Comparison of ENCODE assay signal across 17 mouse cellular contexts in genomic region chr7:12954896-12955295, GRCm38 (mm10). TPM values are rescaled to one million over a fixed set of nuclear protein-coding genes. Genes with fewer than 3 reads are reported as not detected.
A peak's percentile ranks its signal among the peaks of the same experiment; 100 is the strongest.
DNase-seq lines count a peak whose midpoint lies in the region; ATAC-seq and TF ChIP-seq lines count a peak whose summit lies in the region.
"Had no signal": no experiment of that assay in that cellular context is flagged by ENCODE, and none has a peak within 500 bp of the region (broad histone marks: within the 10 kb centered on the region; RNA-seq: fewer than 3 reads in every experiment).

No protein-coding gene starts in this region.

- no peaks in the 10 kb centered on the region; the same call in 1 of the 2 replicates for H3K4me1 ChIP-seq in intestine, postnatal 0 days (replicated peaks; ENCODE audit: control insufficient read depth, insufficient read depth, low read length)
- H3K4me1 ChIP-seq in intestine, embryonic 16.5 days (ENCODE audit: control insufficient read depth, insufficient read depth, low read length): peaks cover 6% of the 10 kb centered on the region
- peaks cover under 1% of the 10 kb centered on the region; the same call in 1 of the 2 replicates for H3K4me1 ChIP-seq in stomach, postnatal 0 days (replicated peaks; ENCODE audit: control insufficient read depth, insufficient read depth)

- WGBS in intestine, postnatal 0 days: 42% methylated on average over 3 of the region's 3 CpGs
- WGBS in intestine, embryonic 16.5 days: 46% methylated on average over 3 of the region's 3 CpGs
- 39% methylated on average over 3 of the region's 3 CpGs for WGBS in stomach, postnatal 0 days

- no peak overlapping the region for H3K4me2 ChIP-seq in intestine, postnatal 0 days (replicated peaks; ENCODE audit: low read depth)
- no peak overlapping the region for H3K4me2 ChIP-seq in intestine, embryonic 16.5 days (ENCODE audit: low read depth, low read length)
- H3K4me2 ChIP-seq in stomach, postnatal 0 days (replicated peaks; ENCODE audit: low read depth): no peak overlapping the region
- H3K4me2 ChIP-seq: hindbrain, embryonic 12.5 days had no signal

- no peak overlapping the region for H3K4me3 ChIP-seq in intestine, postnatal 0 days (ENCODE audit: low read depth, low read length)
- H3K4me3 ChIP-seq in intestine, embryonic 16.5 days (ENCODE audit: low read length): no peak overlapping the region
- no peak overlapping the region for H3K4me3 ChIP-seq in stomach, postnatal 0 days (ENCODE audit: low read depth, low read length)
- H3K4me3 ChIP-seq: heart, embryonic 10.5 days; hindbrain, embryonic 12.5 days had no signal

- no peaks in the 10 kb centered on the region for H3K9me3 ChIP-seq in intestine, postnatal 0 days (ENCODE audit: control insufficient read depth)
- H3K9me3 ChIP-seq in intestine, embryonic 16.5 days (ENCODE audit: control insufficient read depth, low read length): no peaks in the 10 kb centered on the region
- no peaks in the 10 kb centered on the region for H3K9me3 ChIP-seq in stomach, postnatal 0 days (ENCODE audit: control insufficient read depth, low read length)
- H3K9me3 ChIP-seq: heart, embryonic 10.5 days; hindbrain, embryonic 12.5 days had no signal

- H3K9ac ChIP-seq in intestine, postnatal 0 days (ENCODE audit: low read depth, low read length): no peak overlapping the region
- H3K9ac ChIP-seq in intestine, embryonic 16.5 days (ENCODE audit: low read depth, low read length): no peak overlapping the region
- H3K9ac ChIP-seq in stomach, postnatal 0 days (ENCODE audit: low read length): no peak overlapping the region
- H3K9ac ChIP-seq: hindbrain, embryonic 12.5 days had no signal

- no peaks in the 10 kb centered on the region for H3K36me3 ChIP-seq in intestine, postnatal 0 days (ENCODE audit: control insufficient read depth, insufficient read depth)
- H3K36me3 ChIP-seq in intestine, embryonic 16.5 days (ENCODE audit: control insufficient read depth, insufficient read depth, low read length): no peaks in the 10 kb centered on the region
- H3K36me3 ChIP-seq in stomach, postnatal 0 days (ENCODE audit: control insufficient read depth, insufficient read depth, low read length): no peaks in the 10 kb centered on the region
- H3K36me3 ChIP-seq: heart, embryonic 10.5 days; hindbrain, embryonic 12.5 days had no signal

- no peak for ATAC-seq in intestine, postnatal 0 days
- ATAC-seq in intestine, embryonic 16.5 days: no peak
- no peak for ATAC-seq in stomach, postnatal 0 days (ENCODE audit: low FRiP score, low TSS enrichment)
- ATAC-seq in erythroid progenitor cell, adult 5-6 weeks (replicated peaks; ENCODE audit: low FRiP score, poor library complexity, severe bottlenecking): no peak
- ATAC-seq: midbrain, embryonic 16.5 days had no signal

- H3K27ac ChIP-seq in intestine, postnatal 0 days (ENCODE audit: low read depth, low read length): no peak overlapping the region
- no peak overlapping the region for H3K27ac ChIP-seq in intestine, embryonic 16.5 days (ENCODE audit: low read length)
- H3K27ac ChIP-seq in stomach, postnatal 0 days (replicated peaks): no peak overlapping the region
- H3K27ac ChIP-seq: heart, embryonic 10.5 days; hindbrain, embryonic 12.5 days had no signal

- no peaks in the 10 kb centered on the region for H3K27me3 ChIP-seq in intestine, postnatal 0 days (replicated peaks; ENCODE audit: control insufficient read depth, insufficient read depth, low read length)
- H3K27me3 ChIP-seq in intestine, embryonic 16.5 days (replicated peaks; ENCODE audit: control insufficient read depth, insufficient read depth, low read length): no peaks in the 10 kb centered on the region
- no peaks in the 10 kb centered on the region for H3K27me3 ChIP-seq in stomach, postnatal 0 days (ENCODE audit: control insufficient read depth, insufficient read depth, low read length)
- H3K27me3 ChIP-seq: hindbrain, embryonic 12.5 days had no signal

- TF ChIP-seq CTCF in intestine, postnatal 0 days (IDR thresholded peaks at IDR 0.05; ENCODE audit: low read depth): peak; percentile 58
- peak; percentile 47 for TF ChIP-seq CTCF in stomach, postnatal 0 days (IDR thresholded peaks at IDR 0.05; ENCODE audit: low read depth)

- peak; percentile 27 for DNase-seq in thymus, postnatal 0 days (ENCODE audit: low spot score)
- DNase-seq in thymus, postnatal 14 days: no peak
- peak; percentile 45 for DNase-seq in induced T-regulatory cell, adult 2 months (ENCODE audit: low read depth)
- DNase-seq in stomach, postnatal 0 days (ENCODE audit: low spot score): no peak
- no peak for DNase-seq in MN1 (ENCODE audit: low spot score)
- DNase-seq: cerebellum, adult 2 months; embryo, embryonic 11 days; layer of hippocampus, adult 9-11 months; lung, postnatal 36 days had no signal

- no peak for TF ChIP-seq EP300 in stomach, postnatal 0 days (optimal IDR thresholded peaks at IDR 0.05)

RNA-seq across cellular contexts. Expression of gene Zfp324, which starts 10.7 kb away (rescaled TPM):
- polyA plus RNA-seq in intestine, postnatal 0 days (2015; fragmentation: Nextera tagmentation; extraction: Ambion mirVana): 4.0 and 4.1 TPM in 2 replicates
- 7.8 TPM in 2 replicates for polyA plus RNA-seq in intestine, embryonic 16.5 days (2015; fragmentation: Nextera tagmentation; extraction: Ambion mirVana)
- polyA plus RNA-seq in thymus, postnatal 0 days (2015; fragmentation: Nextera tagmentation; extraction: Ambion mirVana): 4.9 and 5.0 TPM in 2 replicates
- polyA plus RNA-seq in stomach, postnatal 0 days (2015; fragmentation: Nextera tagmentation; extraction: Ambion mirVana): 4.4 and 4.6 TPM in 2 replicates
- total RNA-seq in erythroid progenitor cell, adult 5-6 weeks (2015; ENCODE audit: low replicate concordance): 0.42 and 0.72 TPM in 2 replicates
- total RNA-seq in erythroid progenitor cell, adult 5-6 weeks (2017; ENCODE audit: low replicate concordance): 1.4 and 1.7 TPM in 2 replicates

RNA-seq across cellular contexts. Expression of gene Zfp446, which starts 22.8 kb away (rescaled TPM):
- 2.5 and 2.6 TPM in 2 replicates for polyA plus RNA-seq in intestine, postnatal 0 days (2015; fragmentation: Nextera tagmentation; extraction: Ambion mirVana)
- 5.9 and 6.1 TPM in 2 replicates for polyA plus RNA-seq in intestine, embryonic 16.5 days (2015; fragmentation: Nextera tagmentation; extraction: Ambion mirVana)
- 5.7 and 5.8 TPM in 2 replicates for polyA plus RNA-seq in thymus, postnatal 0 days (2015; fragmentation: Nextera tagmentation; extraction: Ambion mirVana)
- polyA plus RNA-seq in stomach, postnatal 0 days (2015; fragmentation: Nextera tagmentation; extraction: Ambion mirVana): 2.1 and 2.5 TPM in 2 replicates
- 0.72 and 5.9 TPM in 2 replicates for total RNA-seq in erythroid progenitor cell, adult 5-6 weeks (2015; ENCODE audit: low replicate concordance)
- 0.39 and 0.68 TPM in 2 replicates for total RNA-seq in erythroid progenitor cell, adult 5-6 weeks (2017; ENCODE audit: low replicate concordance)

RNA-seq across cellular contexts. Expression of gene Rnf225, which starts 27.7 kb away (rescaled TPM):
- 0.05 and 0.09 TPM in 2 replicates for polyA plus RNA-seq in intestine, postnatal 0 days (2015; fragmentation: Nextera tagmentation; extraction: Ambion mirVana)
- 0.18 and 0.27 TPM in 2 replicates for polyA plus RNA-seq in intestine, embryonic 16.5 days (2015; fragmentation: Nextera tagmentation; extraction: Ambion mirVana)
- 0.22 and 0.42 TPM in 2 replicates for polyA plus RNA-seq in thymus, postnatal 0 days (2015; fragmentation: Nextera tagmentation; extraction: Ambion mirVana)
- 30.7 and 33.6 TPM in 2 replicates for polyA plus RNA-seq in stomach, postnatal 0 days (2015; fragmentation: Nextera tagmentation; extraction: Ambion mirVana)
- 0.42 TPM in 1 of 2 replicates, not detected in the other for total RNA-seq in erythroid progenitor cell, adult 5-6 weeks (2015; ENCODE audit: low replicate concordance)
- total RNA-seq in erythroid progenitor cell, adult 5-6 weeks (2017; ENCODE audit: low replicate concordance): 0.51 TPM in 1 of 2 replicates, not detected in the other

RNA-seq across cellular contexts. Expression of gene Rps5, which starts 32.8 kb away (rescaled TPM):
- 555 and 561 TPM in 2 replicates for polyA plus RNA-seq in intestine, postnatal 0 days (2015; fragmentation: Nextera tagmentation; extraction: Ambion mirVana)
- 904 and 1,023 TPM in 2 replicates for polyA plus RNA-seq in intestine, embryonic 16.5 days (2015; fragmentation: Nextera tagmentation; extraction: Ambion mirVana)
- polyA plus RNA-seq in thymus, postnatal 0 days (2015; fragmentation: Nextera tagmentation; extraction: Ambion mirVana): 1,115 and 1,143 TPM in 2 replicates
- 784 and 821 TPM in 2 replicates for polyA plus RNA-seq in stomach, postnatal 0 days (2015; fragmentation: Nextera tagmentation; extraction: Ambion mirVana)
- total RNA-seq in erythroid progenitor cell, adult 5-6 weeks (2015; ENCODE audit: low replicate concordance): 579 and 738 TPM in 2 replicates
- 178 and 253 TPM in 2 replicates for total RNA-seq in erythroid progenitor cell, adult 5-6 weeks (2017; ENCODE audit: low replicate concordance)

RNA-seq across cellular contexts. Expression of gene Slc27a5, which starts 43.1 kb away (rescaled TPM):
- polyA plus RNA-seq in intestine, postnatal 0 days (2015; fragmentation: Nextera tagmentation; extraction: Ambion mirVana): 0.18 and 0.22 TPM in 2 replicates
- 0.84 and 0.89 TPM in 2 replicates for polyA plus RNA-seq in intestine, embryonic 16.5 days (2015; fragmentation: Nextera tagmentation; extraction: Ambion mirVana)
- 0.06 and 0.08 TPM in 2 replicates for polyA plus RNA-seq in thymus, postnatal 0 days (2015; fragmentation: Nextera tagmentation; extraction: Ambion mirVana)
- 0.13 and 0.25 TPM in 2 replicates for polyA plus RNA-seq in stomach, postnatal 0 days (2015; fragmentation: Nextera tagmentation; extraction: Ambion mirVana)
- not detected in 2 replicates for total RNA-seq in erythroid progenitor cell, adult 5-6 weeks (2015; ENCODE audit: low replicate concordance)
- total RNA-seq in erythroid progenitor cell, adult 5-6 weeks (2017; ENCODE audit: low replicate concordance): not detected in 2 replicates
- polyA plus RNA-seq: heart, embryonic 10.5 days; kidney, embryonic 14.5 days; limb, embryonic 11.5 days had no signal

Comparison
In these comparisons a context has a peak if more than half of its experiments do, and no peak if none do; other contexts are left out.
1. DNase-seq: peak in thymus, postnatal 0 days (single experiment) and induced T-regulatory cell, adult 2 months (single experiment); none in thymus, postnatal 14 days (single experiment), stomach, postnatal 0 days (single experiment) and MN1 (single experiment).
2. RNA of gene Rnf225, which starts 27.7 kb away (polyA plus RNA-seq): 30.7 to 33.6 TPM in stomach, postnatal 0 days; 0.22 to 0.42 TPM in thymus, postnatal 0 days, 0.18 to 0.27 TPM in intestine, embryonic 16.5 days and 0.05 to 0.09 TPM in intestine, postnatal 0 days; every median in the first group is over 10 times any median in the second.